Mouse (Mus musculus) embryonic facial prominence, embryonic 14.5 days (tissue): Measurements from ENCODE around the gene Cbx6. TPM values are rescaled to one million over a fixed set of nuclear protein-coding genes. Genes with fewer than 3 reads are reported as not detected.

ENCODE experiments used
- polyA plus RNA-seq: library from polyadenylated mRNA; unstranded; fragments of >200 nt; fragmentation: Nextera tagmentation; extraction: Ambion mirVana; gene quantifications from 2 replicates; pipeline ENCODE4 v1.2.1, GENCODE M21; 2014

Gene Cbx6
- polyA plus RNA-seq, 1 experiment from 2014 or later, result 50.2 TPM

Other genes with a start within 250 kb of the Cbx6 start
- 1.8 and 2.6 TPM in 2 replicates for gene Dmc1, start 229.6 kb downstream of the Cbx6 start, polyA plus RNA-seq
- 0.85 and 1.3 TPM in 2 replicates for gene Fam227a, start 175.7 kb downstream of the Cbx6 start, polyA plus RNA-seq
- gene Cby1, start 175.5 kb downstream of the Cbx6 start, polyA plus RNA-seq, result 47.4 and 52.3 TPM in 2 replicates
- gene Tomm22, start 163.8 kb downstream of the Cbx6 start, polyA plus RNA-seq, result 208 and 234 TPM in 2 replicates
- gene Josd1, start 146.8 kb downstream of the Cbx6 start, polyA plus RNA-seq, result 19.0 and 19.9 TPM in 2 replicates
- gene Gtpbp1, start 143.8 kb downstream of the Cbx6 start, polyA plus RNA-seq, result 27.2 and 28.4 TPM in 2 replicates
- 5.9 and 6.4 TPM in 2 replicates for gene Sun2, start 92.2 kb downstream of the Cbx6 start, polyA plus RNA-seq
- gene Dnal4, start 56.8 kb downstream of the Cbx6 start, polyA plus RNA-seq, result 50.0 and 59.5 TPM in 2 replicates
- 3.2 and 3.4 TPM in 2 replicates for gene Nptxr, start 29.9 kb downstream of the Cbx6 start, polyA plus RNA-seq
- gene Npcd, start 451 bp downstream of the Cbx6 start, polyA plus RNA-seq, result 0.80 TPM in 1 of 2 replicates, not detected in the other
- 16.1 and 17.3 TPM in 2 replicates for gene Apobec3, start 57.0 kb upstream of the Cbx6 start, polyA plus RNA-seq
- 1.5 and 1.8 TPM in 2 replicates for gene Cbx7, start 136.4 kb upstream of the Cbx6 start, polyA plus RNA-seq
- 6.1 and 6.7 TPM in 2 replicates for gene Pdgfb, start 180.3 kb upstream of the Cbx6 start, polyA plus RNA-seq